Mouse (Mus musculus): Measurements from ENCODE around the gene Vps37b. TPM values are rescaled to one million over a fixed set of nuclear protein-coding genes. Genes with fewer than 3 reads are reported as not detected.
"Not testable (repeated sequence)": the region's sequence is repeated elsewhere in the genome, so short reads cannot be mapped to it uniquely, and the experiment has no call there.

Vps37b gene
- total RNA-seq (2021): 10 to 100 TPM; 46.7 to 50.6 TPM

- intact Hi-C loops (cut with DNase I): no loop called here
- peak; percentile 89 to 93 for DNase-seq (ENCODE audit: low spot score in 2 of 2)
These were observed at the start of gene Vps37b for GRCm38 (mm10) chr5:124032001-124032508. Gene Vps37b (minus strand): TSS chr5:124032270.

- intact Hi-C loops (cut with DNase I): loop anchor here (10.0 kb wide), 1 partner anchor 255 kb away; no protein-coding TSS in a partner anchor
- DNase-seq (ENCODE audit: low spot score in 2 of 2): no peak
These were observed 47.8 kb upstream of the Vps37b start for GRCm38 (mm10) chr5:124079880-124080279.

GRCm38 (mm10) chr5:124078794-124079416 lies 46.8 kb upstream of the Vps37b start:
- intact Hi-C loops (cut with DNase I): no loop called here
- DNase-seq (ENCODE audit: low spot score in 2 of 2): peak; percentile 65 to 87

- intact Hi-C loops (cut with DNase I): no loop called here
- no peak for DNase-seq (ENCODE audit: low spot score in 2 of 2)
These were observed 45.9 kb upstream of the Vps37b start for GRCm38 (mm10) chr5:124077856-124078460.

GRCm38 (mm10) chr5:124077241-124077640 lies 45.2 kb upstream of the Vps37b start:
- intact Hi-C loops (cut with DNase I): no loop called here
- DNase-seq (ENCODE audit: low spot score in 2 of 2): no peak

GRCm38 (mm10) chr5:124076559-124076958 lies 44.5 kb upstream of the Vps37b start:
- DNase-seq (ENCODE audit: low spot score in 2 of 2): no peak
- intact Hi-C loops (cut with DNase I): no loop called here

DNA sequence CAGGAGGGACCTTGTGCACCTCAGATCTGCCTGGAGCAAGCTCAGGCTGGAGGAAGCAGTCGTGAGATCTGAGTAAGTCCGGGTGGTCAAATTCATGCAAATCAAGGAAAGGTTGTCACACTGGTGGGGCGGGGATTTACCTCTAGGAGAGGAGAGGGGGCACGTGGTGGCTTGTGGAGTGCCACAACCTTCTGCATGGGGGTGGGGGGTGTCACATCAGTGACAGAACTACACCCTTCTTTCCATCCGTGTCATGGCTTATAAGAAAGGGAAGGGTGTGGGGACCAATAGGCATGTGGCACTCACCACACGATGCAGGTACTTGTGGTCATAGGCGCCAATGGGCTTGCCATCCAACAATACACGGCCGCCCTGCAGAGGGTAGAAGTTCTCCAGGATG lies 43.6 kb upstream of the Vps37b start:
- intact Hi-C loops (cut with DNase I): no loop called here
- no peak for DNase-seq (ENCODE audit: low spot score in 2 of 2)

GRCm38 (mm10) chr5:124074845-124075307 lies 42.8 kb upstream of the Vps37b start:
- intact Hi-C loops (cut with DNase I): no loop called here
- no peak for DNase-seq (ENCODE audit: low spot score in 2 of 2)

- intact Hi-C loops (cut with DNase I): no loop called here
- no peak for DNase-seq (ENCODE audit: low spot score in 2 of 2)
These were observed 41.6 kb upstream of the Vps37b start for GRCm38 (mm10) chr5:124073682-124074081.

DNA sequence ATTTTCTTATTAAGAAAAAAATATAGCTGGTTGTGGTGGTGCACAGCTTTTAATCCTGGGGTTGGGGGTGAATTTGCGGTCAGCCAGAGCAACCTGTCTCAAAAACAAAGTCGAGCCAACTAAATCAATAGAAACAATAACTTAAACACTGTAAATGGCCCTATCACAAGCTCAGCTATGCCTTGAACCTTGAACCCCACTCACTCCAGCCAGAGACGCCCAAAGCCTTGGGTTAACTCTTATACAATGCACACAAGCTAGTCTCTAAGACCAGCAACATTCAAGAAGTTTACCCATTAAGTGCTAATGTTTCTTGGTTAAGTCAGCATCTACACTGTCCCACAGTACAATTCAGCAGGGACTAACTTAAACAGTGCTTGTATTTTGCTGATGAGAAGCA lies 37.6 kb upstream of the Vps37b start:
- intact Hi-C loops (cut with DNase I): no loop called here
- no peak for DNase-seq (ENCODE audit: low spot score in 2 of 2)

DNA sequence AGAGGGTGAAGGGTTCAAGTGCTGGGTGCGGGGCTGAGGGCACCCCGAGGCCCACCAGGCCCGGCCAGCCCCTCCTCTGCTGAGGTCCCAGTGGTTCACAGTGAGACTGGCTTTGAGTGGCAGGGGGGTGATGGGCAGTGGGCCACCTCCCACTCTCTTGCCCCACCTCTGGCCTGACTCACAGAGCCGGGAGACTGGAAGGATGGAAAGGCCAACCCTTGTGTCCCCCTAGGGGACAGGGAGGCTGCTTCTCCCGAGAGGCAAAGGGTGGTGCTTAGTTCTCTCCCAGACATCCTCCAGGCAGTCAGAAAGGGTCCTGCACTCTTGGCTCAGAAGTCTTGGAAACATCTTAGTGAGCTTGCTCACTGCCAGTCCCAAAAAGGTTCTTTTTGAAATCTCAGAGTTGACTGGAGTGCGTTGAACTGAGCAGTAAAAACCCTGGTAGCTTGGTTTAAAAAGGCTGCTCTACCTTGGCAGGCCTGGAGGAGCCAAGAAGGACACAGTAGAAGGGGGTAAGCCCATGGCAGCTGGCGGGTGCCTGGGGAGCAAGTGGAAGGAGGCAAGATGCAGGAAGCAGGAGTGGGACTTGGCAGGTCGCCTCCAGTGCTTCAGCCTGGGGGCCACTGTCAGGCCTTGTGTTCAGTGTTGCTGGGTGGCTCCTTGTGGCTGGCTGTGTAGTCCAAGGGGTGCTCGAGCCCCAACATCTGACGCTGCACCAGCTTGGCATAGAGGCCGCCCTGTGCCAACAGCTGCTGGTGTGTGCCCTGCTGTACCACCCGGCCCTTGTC lies 30.2 kb upstream of the Vps37b start:
- intact Hi-C loops (cut with DNase I): no loop called here
- no peak for DNase-seq (ENCODE audit: low spot score in 2 of 2)

DNA sequence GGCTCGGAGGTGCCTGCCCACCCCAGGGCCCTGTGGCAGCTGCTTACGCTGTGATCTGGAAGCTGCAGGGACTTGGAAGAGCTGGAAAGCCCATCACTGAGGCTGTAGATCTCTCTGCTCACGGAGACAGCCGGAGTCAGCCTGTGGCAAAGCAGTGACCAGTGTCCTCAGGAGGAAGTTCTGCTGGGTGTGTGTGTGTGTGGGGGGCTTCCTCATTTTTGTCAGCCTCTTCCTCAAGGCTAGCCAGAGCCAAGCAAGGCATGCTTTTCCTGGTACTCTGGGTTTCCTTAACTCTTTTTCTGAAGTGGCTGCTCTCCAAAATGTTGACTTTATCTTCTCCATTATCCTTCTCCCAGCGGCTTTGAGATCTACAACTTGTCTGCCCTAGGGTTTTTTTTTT lies 27.6 kb upstream of the Vps37b start:
- intact Hi-C loops (cut with DNase I): no loop called here
- no peak for DNase-seq (ENCODE audit: low spot score in 2 of 2)

- DNase-seq (ENCODE audit: low spot score in 2 of 2): no peak
- intact Hi-C loops (cut with DNase I): no loop called here
These were observed 26.7 kb upstream of the Vps37b start for GRCm38 (mm10) chr5:124058749-124059148.

GRCm38 (mm10) chr5:124056956-124057355 lies 24.9 kb upstream of the Vps37b start:
- intact Hi-C loops (cut with DNase I): no loop called here
- no peak for DNase-seq (ENCODE audit: low spot score in 2 of 2)

DNA sequence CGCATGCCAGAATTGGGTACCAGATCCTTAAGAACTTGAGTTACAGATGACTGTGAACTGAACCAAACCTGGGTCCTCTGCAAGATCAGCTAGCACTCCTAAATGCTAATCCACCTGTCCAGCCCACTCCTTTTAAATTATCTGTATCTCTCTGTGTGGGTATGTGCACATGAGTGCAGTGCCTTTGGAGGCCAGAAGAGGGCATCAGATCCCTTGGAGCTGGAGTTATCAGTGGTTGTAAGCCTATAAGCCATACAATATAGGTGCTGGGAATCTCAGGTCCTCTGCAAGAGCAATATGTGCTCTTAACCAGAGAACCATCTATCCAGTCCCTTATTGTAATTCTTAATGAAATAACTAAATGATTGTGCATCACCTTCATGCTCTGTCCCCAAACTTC lies 24.1 kb upstream of the Vps37b start:
- DNase-seq (ENCODE audit: low spot score in 2 of 2): no peak
- intact Hi-C loops (cut with DNase I): no loop called here

DNA sequence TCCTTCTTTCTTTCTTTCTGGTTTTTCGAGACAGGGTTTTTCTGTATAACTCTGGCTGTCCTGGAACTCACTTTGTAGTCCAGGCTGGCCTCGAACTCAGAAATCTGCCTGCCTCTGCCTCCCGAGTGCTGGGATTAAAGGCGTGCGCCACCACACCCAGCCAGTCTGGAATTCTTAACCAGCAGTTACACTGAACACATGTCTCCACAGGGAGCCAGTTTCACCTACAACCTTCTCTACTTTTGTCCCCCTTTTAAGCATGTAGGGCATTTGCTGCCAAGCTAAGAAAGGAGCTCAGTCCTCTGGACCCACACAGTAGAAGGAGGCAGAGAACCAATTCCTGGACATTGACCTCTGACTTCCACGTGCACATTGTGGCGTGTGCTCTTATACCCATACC lies 20.6 kb upstream of the Vps37b start:
- DNase-seq (ENCODE audit: low spot score in 2 of 2); intact Hi-C loops (cut with DNase I): not testable (repeated sequence)

GRCm38 (mm10) chr5:124051899-124052491 lies 19.9 kb upstream of the Vps37b start:
- DNase-seq (ENCODE audit: low spot score in 2 of 2): peak in 1 of 2 experiments; percentile 21
- intact Hi-C loops (cut with DNase I): no loop called here

- DNase-seq (ENCODE audit: low spot score in 2 of 2): peak in 1 of 2 experiments; percentile 30
- intact Hi-C loops (cut with DNase I): no loop called here
These were observed 18.3 kb upstream of the Vps37b start for GRCm38 (mm10) chr5:124050095-124051050.

Measured in left cerebral cortex, postnatal 25 days (tissue).